Mouse (Mus musculus) cerebellum, postnatal 25 days (tissue): ENCODE measurements at regions not wholly inside any gene's neighbourhood (a gene's known extent, or its start where the extent isn't known, plus 50 kb on each side); places are given as distances from the start of the nearest gene placed in this dataset.

Experiments used
- DNase-seq, 2 experiments: peaks; one replicate each; pipeline ENCODE4 v3.0.0; 2021; ENCODE audit warnings: mixed read lengths in 2 of 2

DNA sequence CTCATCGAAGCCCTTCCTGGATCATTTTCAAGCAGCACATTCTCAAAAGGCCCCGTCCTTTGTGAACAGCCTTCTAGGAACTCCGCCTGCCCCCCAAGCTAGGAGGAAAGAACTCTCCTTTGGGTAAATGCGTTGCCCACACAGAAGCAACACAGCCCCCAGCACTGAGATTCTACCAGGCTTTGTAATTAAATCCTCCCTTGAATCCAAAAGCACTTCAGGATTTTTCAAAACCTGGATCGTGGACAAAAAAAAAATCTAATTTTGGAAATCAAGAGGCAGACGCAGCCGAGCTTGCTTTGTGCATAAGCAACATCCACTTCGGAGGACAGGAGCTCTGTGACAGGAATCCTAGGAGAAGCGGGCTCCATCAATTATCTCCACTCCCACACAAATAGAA is 183.6 kb upstream of the Ercc4 start:
- no peak for DNase-seq

DNA sequence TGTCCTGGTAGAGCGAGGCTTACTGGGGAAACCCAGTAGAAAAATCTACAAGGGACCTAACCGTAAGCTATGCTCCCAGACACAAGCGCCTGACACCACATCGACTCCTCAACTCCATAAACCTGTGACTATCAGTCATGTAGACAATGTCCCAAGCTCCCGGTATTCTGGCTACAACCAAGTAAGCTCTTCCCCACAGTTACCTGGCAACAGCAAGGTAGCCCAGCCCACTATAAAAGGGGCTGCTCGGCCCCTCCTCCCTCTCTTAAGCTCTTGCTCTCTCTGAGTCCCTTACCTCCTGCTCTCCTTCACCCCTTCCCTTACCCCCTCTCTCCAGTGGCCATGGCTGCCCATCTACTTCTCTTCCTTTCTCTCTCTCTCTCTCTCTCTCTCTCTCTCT is 178.4 kb upstream of the Ercc4 start:
- DNase-seq = no peak

DNA sequence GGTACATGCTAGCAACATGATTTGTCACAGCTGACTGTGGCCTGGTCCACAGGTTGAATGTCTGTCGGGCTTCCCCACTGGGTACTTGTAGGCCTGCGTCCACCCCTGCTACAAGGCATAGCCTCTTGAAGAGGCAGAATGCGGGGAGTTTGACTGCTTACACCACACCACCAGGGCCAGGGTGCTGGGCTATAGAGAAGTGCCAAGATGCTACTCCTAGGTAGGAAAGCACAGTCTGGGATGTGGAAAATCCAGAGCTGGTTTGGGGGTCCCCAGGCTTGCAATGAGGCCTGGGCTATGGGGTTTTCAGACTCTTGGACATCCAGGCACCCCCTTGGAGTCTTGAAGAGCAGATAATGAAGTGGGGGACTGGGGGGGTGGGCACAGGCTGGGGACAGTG is 176.5 kb upstream of the Ercc4 start:
- DNase-seq = no peak

- no peak for DNase-seq
Observed at GRCm38 (mm10) chr16:12934586-12934985, 174.9 kb upstream of the Ercc4 start.

GRCm38 (mm10) chr16:12935266-12935665 is 174.2 kb upstream of the Ercc4 start:
- DNase-seq = no peak

DNA sequence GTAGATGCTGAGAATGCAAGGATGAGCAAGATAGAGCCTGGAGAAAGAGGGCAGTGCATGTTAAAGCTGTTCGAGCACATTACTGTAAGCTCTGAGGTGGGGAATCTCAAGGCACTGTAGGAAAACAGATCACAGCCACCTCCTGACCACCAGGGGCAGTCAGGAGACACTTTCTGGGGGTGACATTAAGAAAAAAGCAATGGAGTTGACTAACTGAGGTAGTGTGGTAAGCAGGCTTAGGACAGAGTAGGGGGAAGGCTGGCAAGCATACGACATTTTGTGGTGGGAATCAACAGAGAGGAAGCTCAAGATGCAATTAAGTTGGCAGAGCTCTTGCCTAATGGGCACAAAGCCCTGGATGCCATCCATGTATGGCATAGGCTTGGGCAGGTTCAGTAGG is 172.9 kb upstream of the Ercc4 start:
- no peak for DNase-seq

DNA sequence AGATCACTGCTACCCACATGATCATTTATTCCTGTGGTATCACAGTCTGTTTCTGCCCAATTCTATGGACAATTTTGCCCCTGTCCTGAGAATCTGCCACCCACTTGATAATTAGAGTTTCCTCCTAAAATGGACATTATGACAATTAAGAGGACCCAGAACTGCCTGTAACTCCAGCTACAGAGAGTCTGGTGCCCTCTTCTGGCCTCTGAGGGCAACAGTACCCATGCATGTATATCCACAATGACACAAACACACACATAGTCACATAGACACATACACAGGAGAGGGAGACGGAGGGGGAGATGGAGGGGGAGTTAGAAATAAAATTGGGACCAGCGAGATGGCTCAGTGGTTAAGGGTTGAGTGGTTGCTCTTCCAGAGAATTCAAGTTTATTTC is 170.9 kb upstream of the Ercc4 start:
- DNase-seq = no peak

DNA sequence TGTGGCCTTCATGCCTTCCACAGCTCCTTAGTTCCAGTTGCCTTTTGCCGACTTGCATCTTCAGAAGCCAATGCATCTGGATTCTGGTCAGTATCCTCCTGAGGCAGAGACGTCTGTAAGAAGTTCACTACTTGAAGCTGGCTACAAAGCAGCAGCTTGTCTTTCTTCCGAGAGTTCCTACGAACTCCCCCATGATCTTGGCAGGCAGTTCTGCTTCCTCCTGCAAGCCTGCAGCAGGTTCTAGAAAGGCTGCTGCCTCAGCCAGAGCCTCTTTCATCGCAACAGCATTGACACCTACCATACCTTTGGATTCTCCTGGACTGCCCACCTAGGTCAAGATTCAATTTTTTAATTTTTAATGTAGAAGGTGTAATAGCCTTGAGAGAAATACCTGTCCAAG is 158.3 kb upstream of the Ercc4 start:
- no peak for DNase-seq

DNA sequence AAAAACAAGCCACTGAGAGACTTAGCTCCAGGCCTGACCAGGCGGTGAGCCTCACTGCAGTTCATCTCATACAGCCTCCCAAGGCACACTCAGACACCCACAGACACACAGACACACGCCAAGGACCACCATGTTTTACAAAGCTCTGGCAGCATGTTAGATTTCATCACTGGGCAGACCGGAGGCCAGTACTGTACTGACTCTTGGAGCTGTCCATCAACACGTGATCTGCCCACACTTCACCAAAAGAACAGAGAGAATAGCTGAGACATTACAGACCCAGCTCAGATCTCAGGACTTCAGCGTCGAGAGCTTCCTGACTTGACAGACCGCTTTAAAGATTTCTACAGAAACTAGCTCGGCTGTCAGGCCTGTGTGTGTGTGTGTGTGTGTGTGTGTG is 155.5 kb upstream of the Ercc4 start:
- no peak for DNase-seq

- no peak for DNase-seq
Observed at GRCm38 (mm10) chr16:12956416-12956815, 153.1 kb upstream of the Ercc4 start.

- no peak for DNase-seq
Observed at GRCm38 (mm10) chr16:12960885-12961284, 148.6 kb upstream of the Ercc4 start.

GRCm38 (mm10) chr16:12982681-12983080 is 126.8 kb upstream of the Ercc4 start:
- DNase-seq = no peak

- DNase-seq = no peak
Observed at GRCm38 (mm10) chr16:13001288-13001880, 108.1 kb upstream of the Ercc4 start.

- DNase-seq = no peak
Observed at GRCm38 (mm10) chr16:13012863-13013262, 96.6 kb upstream of the Ercc4 start.

GRCm38 (mm10) chr16:13013891-13014644 is 95.4 kb upstream of the Ercc4 start:
- no peak for DNase-seq

GRCm38 (mm10) chr16:13022875-13023274 is 86.6 kb upstream of the Ercc4 start:
- DNase-seq = peak; percentile 17 to 24

- peak in 1 of 2 experiments; percentile 30 for DNase-seq
Observed at GRCm38 (mm10) chr16:13025393-13025792, 84.1 kb upstream of the Ercc4 start.

GRCm38 (mm10) chr16:13034136-13034535 is 75.3 kb upstream of the Ercc4 start:
- DNase-seq = peak in 1 of 2 experiments; percentile 5

DNA sequence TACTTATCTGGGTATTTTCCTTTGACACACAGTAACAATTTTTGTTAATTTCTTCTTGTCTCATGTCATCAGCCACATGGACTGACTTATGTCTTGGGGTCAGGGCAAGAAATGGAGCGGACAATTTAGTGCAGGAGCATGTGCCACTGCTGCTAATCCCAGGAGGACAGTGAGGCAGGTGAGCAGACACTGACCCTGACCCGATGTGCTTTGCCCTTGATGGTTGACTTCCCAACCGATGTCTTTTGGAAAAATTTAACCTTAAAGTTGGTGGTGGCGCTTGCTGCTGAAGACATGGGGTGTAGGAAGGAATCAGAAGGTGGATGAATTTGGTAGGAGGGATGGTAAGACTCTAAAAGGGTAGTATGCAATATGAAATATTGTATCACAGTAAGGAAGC is 72.9 kb upstream of the Ercc4 start:
- DNase-seq = no peak

GRCm38 (mm10) chr16:13040312-13041100 is 69.0 kb upstream of the Ercc4 start:
- DNase-seq = no peak

- DNase-seq = no peak
Observed at GRCm38 (mm10) chr16:13041356-13041755, 68.1 kb upstream of the Ercc4 start.

DNA sequence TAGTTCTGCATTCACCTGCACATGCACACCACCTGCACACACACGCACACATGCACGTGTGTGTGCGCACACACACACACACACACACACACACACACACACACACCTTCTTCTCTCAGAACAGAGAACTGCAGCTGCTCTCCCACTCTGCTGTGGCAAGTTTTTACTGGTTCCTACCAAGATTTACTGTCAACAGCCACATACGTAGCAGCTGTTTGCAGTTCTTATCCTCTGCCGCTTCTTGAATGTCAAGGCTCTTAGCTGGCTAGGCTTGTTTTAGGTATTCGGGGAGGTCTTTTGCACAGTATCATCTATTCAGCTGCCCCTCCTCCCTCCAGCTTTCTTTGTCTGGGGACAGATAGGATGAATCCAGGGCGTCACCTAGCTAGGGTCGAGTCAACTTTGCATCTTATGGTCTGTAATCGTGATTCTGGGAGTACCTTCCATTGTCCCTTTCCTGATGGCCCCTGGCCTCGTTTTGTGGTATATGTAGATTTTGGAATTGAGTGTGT is 64.3 kb upstream of the Ercc4 start:
- no peak for DNase-seq

- no peak for DNase-seq
Observed at GRCm38 (mm10) chr16:13046366-13047120, 62.9 kb upstream of the Ercc4 start.
